Mouse (Mus musculus): ENCODE results near the gene Gramd1b.

Gene Gramd1b

GRCm38 (mm10) chr9:40269880-40270279 is 261.3 kb downstream of the Gramd1b start:
- no peak for DNase-seq (ENCODE audit: low read depth, low spot score)

GRCm38 (mm10) chr9:40269103-40269861 is 261.9 kb downstream of the Gramd1b start, which contains the start of gene Scn3b:
Gene Scn3b, plus strand, starts transcription at chr9:40269217.
- DNase-seq (ENCODE audit: low read depth, low spot score), result peak; percentile 10

- no peak for DNase-seq (ENCODE audit: low read depth, low spot score)
These were observed 262.5 kb downstream of the Gramd1b start for GRCm38 (mm10) chr9:40268748-40269102.

- no peak for DNase-seq (ENCODE audit: low read depth, low spot score)
These were observed 263.0 kb downstream of the Gramd1b start for GRCm38 (mm10) chr9:40268040-40268747.

GRCm38 (mm10) chr9:40263874-40264273 is 267.3 kb downstream of the Gramd1b start:
- no peak for DNase-seq (ENCODE audit: low read depth, low spot score)

GRCm38 (mm10) chr9:40252459-40252858 is 278.7 kb downstream of the Gramd1b start:
- DNase-seq (ENCODE audit: low read depth, low spot score), result no peak

- DNase-seq (ENCODE audit: low read depth, low spot score), result no peak
These were observed 282.1 kb downstream of the Gramd1b start for GRCm38 (mm10) chr9:40249106-40249505.

- no peak for DNase-seq (ENCODE audit: low read depth, low spot score)
These were observed 284.5 kb downstream of the Gramd1b start for GRCm38 (mm10) chr9:40246702-40247101.

- no peak for DNase-seq (ENCODE audit: low read depth, low spot score)
These were observed 285.1 kb downstream of the Gramd1b start for GRCm38 (mm10) chr9:40245974-40246665.

- DNase-seq (ENCODE audit: low read depth, low spot score), result no peak
These were observed 285.7 kb downstream of the Gramd1b start for GRCm38 (mm10) chr9:40245466-40245865.

Data from CD4-positive helper T cell, adult 2 months (primary cell).